Mouse (Mus musculus) testis, postnatal 10 days (tissue): ENCODE results near the gene Phf1.

Experiments used
- DNase-seq: peaks from one replicate; pipeline ENCODE4 v3.0.0; 2021; ENCODE audit warnings: low spot score

The Phf1 gene

GRCm38 (mm10) chr17:26981050-26981449 is 48.2 kb downstream of the Phf1 start:
- no peak for DNase-seq

- DNase-seq, result no peak
These were observed 50.5 kb downstream of the Phf1 start for GRCm38 (mm10) chr17:26983382-26983781.

DNA sequence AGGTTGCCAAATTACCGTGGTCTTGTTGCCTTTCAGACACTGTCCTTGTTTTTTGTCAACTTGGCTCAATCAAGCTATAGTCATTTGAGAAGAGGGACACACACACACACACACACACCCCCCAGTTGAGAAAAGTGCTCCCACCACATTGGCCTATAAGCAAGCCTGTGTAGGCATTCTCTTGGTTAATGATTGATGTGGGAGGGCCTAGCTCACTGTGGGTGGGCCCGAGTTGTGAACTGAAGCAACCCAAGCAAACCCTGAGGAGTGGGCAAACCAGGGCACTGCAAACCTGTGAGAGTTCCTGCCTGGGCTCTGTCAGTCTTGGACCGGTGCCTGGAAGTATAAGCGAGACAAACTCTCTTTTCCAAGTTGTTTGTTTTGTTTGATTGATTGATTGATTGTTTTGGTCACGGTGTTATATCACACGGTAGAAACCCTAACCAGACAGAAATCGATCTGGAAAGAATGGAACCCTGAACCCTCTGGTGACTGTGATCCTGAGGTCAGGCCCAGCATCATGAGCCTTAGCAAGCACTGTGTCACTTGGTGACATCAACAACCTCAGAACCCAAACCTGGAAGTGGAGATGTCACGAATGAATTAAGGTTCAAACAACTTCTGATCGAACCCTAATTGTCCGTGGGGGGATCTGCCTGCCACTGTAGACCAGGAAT is 52.8 kb downstream of the Phf1 start:
- no peak for DNase-seq
